Mouse (Mus musculus) frontal cortex, postnatal 25 days (tissue): ENCODE measurements around the gene B3gnt9.
A peak's percentile ranks its signal among the peaks of the same experiment; 100 is the strongest.

Experiments
- DNase-seq, 2 experiments: peaks; one replicate each; pipeline ENCODE4 v3.0.0; 2022; ENCODE audit warnings: low spot score in 2 of 2

The B3gnt9 gene

GRCm38 (mm10) chr8:105282239-105282638 lies 27.3 kb upstream of the B3gnt9 start:
- DNase-seq: no peak

GRCm38 (mm10) chr8:105281821-105282220 lies 26.9 kb upstream of the B3gnt9 start:
- no peak for DNase-seq

GRCm38 (mm10) chr8:105280567-105280966 lies 25.6 kb upstream of the B3gnt9 start:
- no peak for DNase-seq

- DNase-seq: peak in 1 of 2 experiments; percentile 72
Observed at GRCm38 (mm10) chr8:105278911-105279334, 24.0 kb upstream of the B3gnt9 start.

- no peak for DNase-seq
Observed at GRCm38 (mm10) chr8:105276292-105277120, 21.6 kb upstream of the B3gnt9 start.

GRCm38 (mm10) chr8:105275840-105276239 lies 20.9 kb upstream of the B3gnt9 start, which contains the start of gene Nol3:
Gene Nol3 (plus strand): TSS chr8:105276140.
- DNase-seq: no peak

GRCm38 (mm10) chr8:105275387-105275786 lies 20.4 kb upstream of the B3gnt9 start:
- no peak for DNase-seq

GRCm38 (mm10) chr8:105270916-105271186 lies 15.9 kb upstream of the B3gnt9 start:
- no peak for DNase-seq

- no peak for DNase-seq
Observed at GRCm38 (mm10) chr8:105270101-105270915, 15.4 kb upstream of the B3gnt9 start.

- no peak for DNase-seq
Observed at GRCm38 (mm10) chr8:105269461-105269947, 14.6 kb upstream of the B3gnt9 start, which contains the start of gene Hsf4. Gene Hsf4 (plus strand): TSS chr8:105269801.

GRCm38 (mm10) chr8:105269075-105269458 lies 14.1 kb upstream of the B3gnt9 start:
- DNase-seq: no peak

GRCm38 (mm10) chr8:105268342-105269074 lies 13.6 kb upstream of the B3gnt9 start:
- DNase-seq: peak; percentile 61 to 71

- DNase-seq: no peak
Observed at GRCm38 (mm10) chr8:105266775-105267174, 11.8 kb upstream of the B3gnt9 start.

- DNase-seq: no peak
Observed at GRCm38 (mm10) chr8:105265128-105265527, 10.2 kb upstream of the B3gnt9 start.

- no peak for DNase-seq
Observed at GRCm38 (mm10) chr8:105264024-105264982, 9.3 kb upstream of the B3gnt9 start, which contains the start of the genes Tradd and Fbxl8. Gene Tradd (minus strand): TSS chr8:105264609. Gene Fbxl8 (plus strand): TSS chr8:105264648.

- no peak for DNase-seq
Observed at GRCm38 (mm10) chr8:105263244-105263912, 8.4 kb upstream of the B3gnt9 start.

- no peak for DNase-seq
Observed at GRCm38 (mm10) chr8:105261326-105261980, 6.5 kb upstream of the B3gnt9 start.

- DNase-seq: no peak
Observed at GRCm38 (mm10) chr8:105260371-105261099, 5.6 kb upstream of the B3gnt9 start.
